Mouse (Mus musculus) spleen, adult 2 months (tissue): ENCODE results near the gene Rpap1. TPM values are rescaled to one million over a fixed set of nuclear protein-coding genes. Genes with fewer than 3 reads are reported as not detected.

Source experiments
- DNase-seq, 2 experiments: peaks; one replicate each; pipeline versions ENCODE4 v3.0.0 to v3.0.0-alpha.2; 2012 to 2021; ENCODE audit warnings: low spot score in 2 of 2, low read depth in 1 of 2
- H3K27ac ChIP-seq: fragments of 200-500 bp; 2 replicates; pipeline ENCODE4 v1.5.1; 2012; ENCODE audit warnings: low read length, inconsistent platforms; ENCODE audit not compliant: insufficient read depth
- H3K27me3 ChIP-seq: fragments of 200-500 bp; 2 replicates; pipeline ENCODE4 v1.6.1; 2012; ENCODE audit warnings: mild to moderate bottlenecking, moderate library complexity, low read length, inconsistent platforms; ENCODE audit not compliant: control insufficient read depth, insufficient read depth
- H3K36me3 ChIP-seq: fragments of 200-500 bp; 2 replicates; pipeline ENCODE4 v1.6.1; 2012; ENCODE audit warnings: mild to moderate bottlenecking, low read length, inconsistent platforms; ENCODE audit not compliant: control insufficient read depth, insufficient read depth
- H3K4me1 ChIP-seq: fragments of 200-500 bp; 2 replicates; pipeline ENCODE4 v1.6.1; 2011; ENCODE audit warnings: inconsistent platforms; ENCODE audit not compliant: control insufficient read depth, insufficient read depth, insufficient read length
- H3K4me3 ChIP-seq: fragments of 200-500 bp; 2 replicates; pipeline ENCODE4 v1.5.1; 2011; ENCODE audit warnings: mild to moderate bottlenecking, inconsistent platforms; ENCODE audit not compliant: insufficient read depth, insufficient read length; ENCODE audit errors: extremely low read depth
- CTCF ChIP-seq: fragments of 200-500 bp; IDR thresholded peaks from 2 replicates; pipeline ENCODE4 v1.5.1; 2011; ENCODE audit warnings: mild to moderate bottlenecking, inconsistent platforms; ENCODE audit not compliant: insufficient read depth, insufficient read length, insufficient replicate concordance; ENCODE audit errors: extremely low read depth
- POLR2A ChIP-seq: fragments of 200-500 bp; IDR thresholded peaks from 2 replicates; pipeline ENCODE4 v1.6.1; 2011; ENCODE audit warnings: low read depth, low read length, inconsistent platforms
- WGBS: fragments of 180-500 bp; shearing (Covaris S2); methylation state at CpG from one replicate; pipeline ENCODE4 v1.1.7; 2018; 5-methylcytosine and 5-hydroxymethylcytosine counted together
- polyA plus RNA-seq: library from polyadenylated mRNA; depleted of rRNA; stranded (reverse); fragments of >200 nt; gene quantifications from 2 replicates; pipeline ENCODE4 v1.2.3, GENCODE M21; 2012

Gene Rpap1
- polyA plus RNA-seq, 1 experiment, result 25.7 TPM

GRCm38 (mm10) chr2:119814376-119814933, 27.1 kb upstream of the Rpap1 start:
- no peaks in the 10 kb centered on the region for H3K27me3 ChIP-seq
- TF ChIP-seq CTCF, result no peak
- TF ChIP-seq POLR2A, result no peak

GRCm38 (mm10) chr2:119811490-119812146, 24.3 kb upstream of the Rpap1 start:
- Histone ChIP-seq H3K4me1 (no peaks in the 10 kb centered on the region), H3K36me3 (no peaks in the 10 kb centered on the region), H3K4me3 (no peak overlapping the region), H3K27me3 (no peaks in the 10 kb centered on the region), H3K27ac (no peak overlapping the region)
- 84% methylated on average over 14 of the region's 14 CpGs for WGBS
- TF ChIP-seq POLR2A (no peak), CTCF (no peak)
- DNase-seq, result no peak

More at GRCm38 (mm10) chr2:119814376-119814933, 27.1 kb upstream of the Rpap1 start:
- no peaks in the 10 kb centered on the region for H3K4me1 ChIP-seq
- DNase-seq, result no peak
- no peaks in the 10 kb centered on the region for H3K36me3 ChIP-seq
- no peak overlapping the region for H3K4me3 ChIP-seq
- H3K27ac ChIP-seq, result no peak overlapping the region
- WGBS, result 73% methylated on average over 7 of the region's 7 CpGs

GRCm38 (mm10) chr2:119810890-119811289, 23.6 kb upstream of the Rpap1 start:
- TF ChIP-seq CTCF, result no peak
- TF ChIP-seq POLR2A, result no peak
- H3K4me3 ChIP-seq, result no peak overlapping the region
- no peaks in the 10 kb centered on the region for H3K36me3 ChIP-seq
- no peaks in the 10 kb centered on the region for H3K27me3 ChIP-seq
- WGBS, result 83% methylated on average over 12 of the region's 12 CpGs
- H3K27ac ChIP-seq, result no peak overlapping the region
- DNase-seq, result no peak
- H3K4me1 ChIP-seq, result no peaks in the 10 kb centered on the region

- Histone ChIP-seq H3K27ac (no peak overlapping the region), H3K4me1 (no peaks in the 10 kb centered on the region), H3K4me3 (no peak overlapping the region), H3K27me3 (no peaks in the 10 kb centered on the region), H3K36me3 (no peaks in the 10 kb centered on the region)
- WGBS, result 51% methylated on average over 4 of the region's 4 CpGs
- TF ChIP-seq POLR2A, result no peak
- no peak for TF ChIP-seq CTCF
- DNase-seq, result no peak
These were observed 21.5 kb upstream of the Rpap1 start for GRCm38 (mm10) chr2:119808881-119809280.

- 82% methylated on average over 4 of the region's 4 CpGs for WGBS
- H3K27me3 ChIP-seq, result no peaks in the 10 kb centered on the region
- DNase-seq, result no peak
- no peak overlapping the region for H3K27ac ChIP-seq
- H3K4me3 ChIP-seq, result no peak overlapping the region
- TF ChIP-seq CTCF (no peak), POLR2A (no peak)
- no peaks in the 10 kb centered on the region for H3K36me3 ChIP-seq
- no peaks in the 10 kb centered on the region for H3K4me1 ChIP-seq
These were observed 21.1 kb upstream of the Rpap1 start for GRCm38 (mm10) chr2:119808438-119808837.

GRCm38 (mm10) chr2:119805536-119805935, 18.2 kb upstream of the Rpap1 start:
- Histone ChIP-seq H3K4me1 (no peaks in the 10 kb centered on the region), H3K4me3 (no peak overlapping the region), H3K36me3 (no peaks in the 10 kb centered on the region), H3K27me3 (no peaks in the 10 kb centered on the region), H3K27ac (no peak overlapping the region)
- 96% methylated on average over 8 of the region's 8 CpGs for WGBS
- TF ChIP-seq POLR2A, result no peak
- no peak for TF ChIP-seq CTCF
- no peak for DNase-seq

GRCm38 (mm10) chr2:119804776-119805175, 17.4 kb upstream of the Rpap1 start:
- no peak for TF ChIP-seq POLR2A
- no peak for TF ChIP-seq CTCF
- Histone ChIP-seq H3K36me3 (no peaks in the 10 kb centered on the region), H3K27ac (no peak overlapping the region), H3K4me1 (peaks cover 5% of the 10 kb centered on the region), H3K27me3 (peaks cover 3% of the 10 kb centered on the region), H3K4me3 (no peak overlapping the region)
- DNase-seq, result no peak
- 82% methylated on average over 9 of the region's 9 CpGs for WGBS
